ENCODE assay signal across 12 mouse cellular contexts in genomic region chr7:111605663-111606062, GRCm38 (mm10).
DNase-seq lines count a peak whose midpoint lies in the region.
"Had no signal": no experiment of that assay in that cellular context is flagged by ENCODE, and none has a peak within 500 bp of the region (broad histone marks: within the 10 kb centered on the region; RNA-seq: fewer than 3 reads in every experiment).

No protein-coding gene starts in this region.

- peak; percentile 60 to 85 for DNase-seq in adrenal gland, adult (ENCODE audit: inconsistent age in 2 of 2, low spot score in 1 of 2)
- no peak for DNase-seq in adrenal gland, postnatal 4 days (ENCODE audit: low spot score in 2 of 2)
- DNase-seq in adrenal gland, adult 8-10 months = peak; percentile 60
- peak; percentile 54 for DNase-seq in adrenal gland, postnatal 14 days
- DNase-seq in cerebellum, adult 9-10 months = no peak
- DNase-seq in kidney, postnatal 36 days = no peak
- DNase-seq: B cell, adult 2 months; cerebellum, adult 11-12 months; cerebellum, adult 2 months; cerebellum, postnatal 10 days; cerebellum, postnatal 25 days; forebrain, postnatal 0 days had no signal

Comparison
In these comparisons a context has a peak if more than half of its experiments do, and no peak if none do; other contexts are left out.
1. DNase-seq: peak in adrenal gland, adult (2 of 2), adrenal gland, adult 8-10 months (single experiment) and adrenal gland, postnatal 14 days (single experiment); none in adrenal gland, postnatal 4 days (0 of 2), cerebellum, adult 9-10 months (single experiment) and kidney, postnatal 36 days (0 of 2).